Mouse (Mus musculus): ENCODE results near the gene Hacl1.

DNA sequence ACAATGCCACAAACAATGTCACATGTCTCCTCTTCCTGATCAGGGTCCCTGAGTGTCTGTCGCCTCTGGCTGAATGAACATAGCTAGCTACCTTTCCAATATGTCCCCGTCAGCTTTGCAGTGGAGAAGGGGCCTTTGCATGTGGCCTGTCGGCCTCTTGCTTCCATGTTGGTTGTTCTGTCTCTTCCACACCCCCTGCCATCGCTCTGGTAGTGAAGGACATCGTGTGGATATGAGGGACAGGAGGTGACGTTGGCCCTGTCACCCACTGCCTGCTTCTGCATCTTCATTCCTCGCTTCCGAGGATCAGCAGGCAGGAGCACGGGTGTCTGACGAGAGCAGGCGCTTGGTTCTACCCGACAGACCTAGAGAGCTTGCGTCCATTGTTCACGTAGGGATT, 14.3 kb upstream of the Hacl1 start:
- no peak for TF ChIP-seq ZNF384 (IDR thresholded peaks at IDR 0.05; ENCODE audit: low read depth, low read length)
- TF ChIP-seq HCFC1 (IDR thresholded peaks at IDR 0.05; ENCODE audit: borderline replicate concordance, insufficient read depth, low read length), result no peak
- TF ChIP-seq MAFK (IDR thresholded peaks at IDR 0.05; ENCODE audit: insufficient read depth, low read depth, low read length), result no peak
- no peak for TF ChIP-seq ZC3H11A (IDR thresholded peaks at IDR 0.05; ENCODE audit: borderline replicate concordance, low read depth, low read length)
- no peak for TF ChIP-seq CHD2 (IDR thresholded peaks at IDR 0.05; ENCODE audit: low read depth, low read length)
